Mouse (Mus musculus) hindbrain, embryonic 16.5 days (tissue): ENCODE measurements at regions not wholly inside any gene's neighbourhood (a gene's known extent, or its start where the extent isn't known, plus 50 kb on each side); places are given as distances from the start of the nearest gene placed in this dataset.

ENCODE experiments used
- ATAC-seq: fragments of 200-750 bp; cut with Nextera tagmentation; 2 replicates; pipeline ENCODE4 v1.8.0; 2017; ENCODE audit warnings: moderate TSS enrichment, moderate library complexity
- H3K27ac ChIP-seq: fragments of 300-500 bp; sonication (generic); 2 replicates; pipeline ENCODE4 v1.5.1; 2014; ENCODE audit warnings: low read depth, mild to moderate bottlenecking, control low read depth, low read length, moderate library complexity
- H3K27me3 ChIP-seq: fragments of 300-500 bp; sonication (generic); replicated peaks from 2 replicates; pipeline ENCODE4 v1.6.1; 2014; ENCODE audit warnings: low read length; ENCODE audit not compliant: control insufficient read depth, insufficient read depth
- H3K36me3 ChIP-seq: fragments of 300-500 bp; sonication (generic); 2 replicates; pipeline ENCODE4 v1.6.1; 2014; ENCODE audit warnings: mild to moderate bottlenecking, low read length, moderate library complexity, mixed read lengths; ENCODE audit not compliant: control insufficient read depth, insufficient read depth
- H3K4me1 ChIP-seq: fragments of 300-500 bp; sonication (generic); 2 replicates; pipeline ENCODE4 v1.6.1; 2014; ENCODE audit warnings: low read depth, low read length; ENCODE audit not compliant: control insufficient read depth, insufficient read depth
- H3K4me2 ChIP-seq: fragments of 300-500 bp; sonication (generic); 2 replicates; pipeline ENCODE4 v1.6.1; 2014; ENCODE audit warnings: mild to moderate bottlenecking, low read length, control low read depth, moderate library complexity
- H3K4me3 ChIP-seq: fragments of 300-500 bp; sonication (generic); 2 replicates; pipeline ENCODE4 v1.5.1; 2014; ENCODE audit warnings: mild to moderate bottlenecking, low read length, control low read depth, moderate library complexity
- H3K9ac ChIP-seq: fragments of 300-500 bp; sonication (generic); 2 replicates; pipeline ENCODE4 v1.6.1; 2014; ENCODE audit warnings: low read depth, mild to moderate bottlenecking, control low read depth, low read length, moderate library complexity
- H3K9me3 ChIP-seq: fragments of 300-500 bp; sonication (generic); 2 replicates; pipeline ENCODE4 v1.6.1; 2014; ENCODE audit warnings: mild to moderate bottlenecking, low read length, moderate library complexity; ENCODE audit not compliant: control insufficient read depth
- WGBS: fragments of 180-500 bp; shearing (Covaris S2); extraction: QIAGEN DNeasy Blood & Tissue Kit; methylation state at CpG from one replicate; pipeline ENCODE4 v1.1.7; 2014; 5-methylcytosine and 5-hydroxymethylcytosine counted together

DNA sequence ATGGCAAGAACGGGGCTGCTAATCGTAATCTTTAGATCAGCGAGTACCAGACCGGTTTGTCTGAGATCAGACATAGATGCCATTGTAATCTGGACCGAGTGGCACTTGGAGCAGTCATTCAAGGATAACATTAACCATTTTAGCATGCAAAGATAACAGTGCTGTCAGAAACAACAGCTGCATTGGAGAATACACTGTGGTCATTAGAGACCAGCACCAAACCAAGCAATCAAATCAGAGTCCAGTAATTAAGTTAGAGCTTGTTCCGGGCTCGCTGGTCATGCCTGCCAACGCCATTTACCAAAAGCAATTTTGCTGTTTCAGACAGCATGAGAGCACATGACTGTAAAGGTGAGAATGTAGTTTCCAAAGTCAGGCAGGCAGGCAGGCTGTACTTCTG lies 50.1 kb upstream of the Erbin start:
- H3K9ac ChIP-seq: no peak overlapping the region
- 55% methylated on average over 8 of the region's 8 CpGs for WGBS
- H3K4me1 ChIP-seq: no peaks in the 10 kb centered on the region
- ATAC-seq: 0 out of 2 replicates have a peak, but pooled peaks have one; percentile 4
- H3K4me2 ChIP-seq: no peak overlapping the region
- no peaks in the 10 kb centered on the region for H3K36me3 ChIP-seq
- no peak overlapping the region for H3K27ac ChIP-seq
- no peak overlapping the region for H3K4me3 ChIP-seq
- no peaks in the 10 kb centered on the region for H3K27me3 ChIP-seq
- H3K9me3 ChIP-seq: no peaks in the 10 kb centered on the region
